Mouse (Mus musculus) heart, adult 2 months (tissue): ENCODE results near the gene Slamf9.

Experiments
- CTCF ChIP-seq: fragments of 200-600 bp; IDR thresholded peaks from 2 replicates; pipeline ENCODE4 v1.8.1; 2022; ENCODE audit warnings: antibody characterized with exemption, mild to moderate bottlenecking, moderate library complexity
- EP300 ChIP-seq: fragments of 200-500 bp; IDR thresholded peaks from 2 replicates; pipeline ENCODE4 v1.6.1; 2011; ENCODE audit warnings: low read depth, low read length, control low read depth; ENCODE audit not compliant: insufficient read depth
- POLR2A ChIP-seq: fragments of 200-500 bp; IDR thresholded peaks from 2 replicates; pipeline ENCODE4 v1.6.1; 2011; ENCODE audit warnings: mild to moderate bottlenecking, low read depth, low read length, control low read depth; ENCODE audit not compliant: insufficient read depth

DNA sequence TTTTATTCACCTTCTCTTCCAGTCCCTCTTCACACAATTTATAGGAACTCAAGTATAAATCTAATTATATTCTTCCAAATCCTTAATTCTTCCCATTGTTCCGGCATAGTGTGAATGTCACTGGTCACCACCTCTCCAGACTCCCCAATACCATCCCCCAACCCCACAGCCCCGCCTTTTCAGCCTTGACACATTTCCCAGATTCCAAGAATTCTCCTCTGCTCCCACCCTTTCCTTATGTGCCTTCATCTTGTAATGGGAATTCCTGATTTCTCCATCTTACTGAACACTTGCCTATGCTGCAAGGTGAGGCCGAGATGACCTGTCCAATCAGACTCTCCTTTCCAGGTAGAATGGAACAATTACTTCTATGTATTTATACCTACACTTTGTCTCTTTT is 17.1 kb upstream of the Slamf9 start:
- no peak for TF ChIP-seq CTCF
- no peak for TF ChIP-seq POLR2A
- TF ChIP-seq EP300: no peak
